Comparison of ENCODE assay signal across 7 mouse cellular contexts in the genomic region with DNA sequence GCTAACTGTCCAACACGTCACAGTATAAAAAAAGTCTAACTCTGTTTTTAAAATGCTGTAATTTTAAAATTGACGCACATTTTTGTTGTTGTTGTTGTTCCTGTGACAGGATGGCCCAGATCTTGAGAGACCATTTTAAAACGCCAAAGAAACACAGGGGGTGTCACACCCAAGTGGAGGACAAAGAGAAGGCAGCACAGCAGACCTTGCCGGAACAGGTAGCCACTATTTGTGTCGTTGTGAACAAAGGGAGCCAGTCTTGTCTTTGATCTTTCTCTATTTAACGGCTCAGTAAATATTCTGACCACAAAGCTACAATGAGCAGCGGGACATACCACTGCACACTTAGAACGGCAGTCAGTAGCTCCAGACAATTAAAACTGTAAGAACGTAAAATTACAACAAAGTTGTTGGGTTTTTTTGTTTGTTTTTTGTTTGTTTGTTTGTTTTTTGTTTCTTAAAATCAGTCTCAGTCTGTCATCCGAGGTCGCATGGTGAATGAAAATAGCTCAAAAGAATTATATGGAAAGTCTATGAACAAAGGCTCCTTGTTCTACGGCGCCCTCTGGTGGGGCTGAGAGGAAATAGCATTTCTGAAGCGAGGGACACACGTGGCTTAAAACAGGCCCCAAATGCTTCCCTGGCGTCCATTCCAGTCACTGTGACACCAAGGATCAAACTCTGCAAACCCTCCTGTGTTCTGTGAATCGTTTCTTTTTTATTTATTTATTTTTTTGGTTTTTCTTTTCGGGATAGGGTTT. TPM values are rescaled to one million over a fixed set of nuclear protein-coding genes. Genes with fewer than 3 reads are reported as not detected.
DNase-seq lines count a peak whose midpoint lies in the region; ATAC-seq and TF ChIP-seq lines count a peak whose summit lies in the region.

No protein-coding gene starts in this region.

- TF ChIP-seq CTCF in kidney, adult 2 months (conservative IDR thresholded peaks at IDR 0.05; ENCODE audit: insufficient read depth, insufficient read length, low read depth, low read length): peak; percentile 87
- TF ChIP-seq CTCF in spleen, adult 2 months (IDR thresholded peaks at IDR 0.05; ENCODE audit: extremely low read depth, insufficient read depth, insufficient read length, insufficient replicate concordance): peak; percentile 65; the same call in 1 of the 2 replicates

- H3K4me3 ChIP-seq in embryonic facial prominence, embryonic 12.5 days: peak overlapping the region; percentile 29
- 0 out of 2 replicates have a peak overlapping the region, but pooled peaks have one; percentile 23 for H3K4me3 ChIP-seq in kidney, adult 2 months (ENCODE audit: insufficient read depth, low read depth, low read length)
- H3K4me3 ChIP-seq in limb, embryonic 12.5 days (replicated peaks): peak overlapping the region; percentile 26
- peak overlapping the region; percentile 40 for H3K4me3 ChIP-seq in midbrain, embryonic 15.5 days
- peak overlapping the region; percentile 38 for H3K4me3 ChIP-seq in spleen, adult 2 months (ENCODE audit: extremely low read depth, insufficient read depth, insufficient read length)

- peak overlapping the region; percentile 48 for H3K4me2 ChIP-seq in embryonic facial prominence, embryonic 12.5 days (replicated peaks)
- H3K4me2 ChIP-seq in limb, embryonic 12.5 days: peak overlapping the region; percentile 58
- H3K4me2 ChIP-seq in midbrain, embryonic 15.5 days: peak overlapping the region; percentile 70

- ATAC-seq in embryonic facial prominence, embryonic 12.5 days (ENCODE audit: insufficient number of reproducible peaks, insufficient read depth, low FRiP score, low TSS enrichment): no peak
- 0 out of 2 replicates have a peak, but pooled peaks have one; percentile 37 for ATAC-seq in limb, embryonic 12.5 days (ENCODE audit: insufficient number of reproducible peaks, insufficient read depth, low FRiP score, low TSS enrichment, low read depth)
- ATAC-seq in midbrain, embryonic 15.5 days (replicated peaks): peak; percentile 12; the same call in 1 of the 2 replicates

- peaks cover 36% of the 10 kb centered on the region for H3K4me1 ChIP-seq in embryonic facial prominence, embryonic 12.5 days
- H3K4me1 ChIP-seq in kidney, adult 2 months (ENCODE audit: control insufficient read depth, insufficient read depth, low read length): peaks cover 4% of the 10 kb centered on the region; the same call in 1 of the 2 replicates
- peaks cover 57% of the 10 kb centered on the region for H3K4me1 ChIP-seq in limb, embryonic 12.5 days (replicated peaks)
- H3K4me1 ChIP-seq in midbrain, embryonic 15.5 days: peaks cover 51% of the 10 kb centered on the region
- H3K4me1 ChIP-seq in spleen, adult 2 months (ENCODE audit: control insufficient read depth, insufficient read depth, insufficient read length): peaks cover 2% of the 10 kb centered on the region; the same call in 1 of the 2 replicates

- peak; percentile 89 for DNase-seq in adrenal gland, postnatal 14 days
- peak; percentile 72 to 83 for DNase-seq in heart, adult 18-20 months
- DNase-seq in kidney, adult 2 months: peak; percentile 79
- peak; percentile 50 to 72 for DNase-seq in spleen, adult 2 months (ENCODE audit: low read depth in 1 of 2, low spot score in 2 of 2)

- WGBS in embryonic facial prominence, embryonic 12.5 days: 3% methylated on average over 18 of the region's 18 CpGs
- 2% methylated on average over 18 of the region's 18 CpGs for WGBS in kidney, adult 2 months
- 3% methylated on average over 18 of the region's 18 CpGs for WGBS in limb, embryonic 12.5 days
- WGBS in midbrain, embryonic 15.5 days: under 1% methylated on average over 18 of the region's 18 CpGs
- 2% methylated on average over 18 of the region's 18 CpGs for WGBS in spleen, adult 2 months

- peak overlapping the region; percentile 93 for H3K27ac ChIP-seq in embryonic facial prominence, embryonic 12.5 days
- no peak overlapping the region for H3K27ac ChIP-seq in kidney, adult 2 months (ENCODE audit: insufficient read depth, low read depth, low read length)
- H3K27ac ChIP-seq in limb, embryonic 12.5 days: peak overlapping the region; percentile 95
- peak overlapping the region; percentile 100 for H3K27ac ChIP-seq in midbrain, embryonic 15.5 days
- H3K27ac ChIP-seq in spleen, adult 2 months (ENCODE audit: insufficient read depth, low read length): no peak overlapping the region; the same call in 1 of the 2 replicates

- H3K9ac ChIP-seq in embryonic facial prominence, embryonic 12.5 days: peak overlapping the region; percentile 37
- peak overlapping the region; percentile 42 for H3K9ac ChIP-seq in limb, embryonic 12.5 days (replicated peaks)
- peak overlapping the region; percentile 64 for H3K9ac ChIP-seq in midbrain, embryonic 15.5 days

- TF ChIP-seq POLR2A in kidney, adult 2 months (IDR thresholded peaks at IDR 0.05; ENCODE audit: low read depth, low read length): no peak
- no peak for TF ChIP-seq POLR2A in spleen, adult 2 months (IDR thresholded peaks at IDR 0.05; ENCODE audit: low read depth, low read length)

- H3K36me3 ChIP-seq in embryonic facial prominence, embryonic 12.5 days: no peaks in the 10 kb centered on the region
- H3K36me3 ChIP-seq in kidney, adult 2 months (ENCODE audit: control insufficient read depth, insufficient read depth, low read length): no peaks in the 10 kb centered on the region
- no peaks in the 10 kb centered on the region for H3K36me3 ChIP-seq in limb, embryonic 12.5 days
- no peaks in the 10 kb centered on the region for H3K36me3 ChIP-seq in midbrain, embryonic 15.5 days (replicated peaks)
- no peaks in the 10 kb centered on the region for H3K36me3 ChIP-seq in spleen, adult 2 months (ENCODE audit: control insufficient read depth, insufficient read depth, low read length)

- no peaks in the 10 kb centered on the region for H3K9me3 ChIP-seq in embryonic facial prominence, embryonic 12.5 days
- H3K9me3 ChIP-seq in limb, embryonic 12.5 days: no peaks in the 10 kb centered on the region
- no peaks in the 10 kb centered on the region for H3K9me3 ChIP-seq in midbrain, embryonic 15.5 days

- no peaks in the 10 kb centered on the region for H3K27me3 ChIP-seq in embryonic facial prominence, embryonic 12.5 days
- H3K27me3 ChIP-seq in kidney, adult 2 months (replicated peaks; ENCODE audit: control insufficient read depth, insufficient read depth, low read length): no peaks in the 10 kb centered on the region
- no peaks in the 10 kb centered on the region for H3K27me3 ChIP-seq in limb, embryonic 12.5 days
- no peaks in the 10 kb centered on the region for H3K27me3 ChIP-seq in midbrain, embryonic 15.5 days (replicated peaks)
- H3K27me3 ChIP-seq in spleen, adult 2 months (ENCODE audit: control insufficient read depth, insufficient read depth, low read length): no peaks in the 10 kb centered on the region

RNA-seq across cellular contexts. Expression of a gene that starts 16.7 kb away (rescaled TPM):
- total RNA-seq in adrenal gland, postnatal 14 days (2021): not detected in 2 replicates
- 0.93 and 1.2 TPM in 2 replicates for polyA plus RNA-seq in embryonic facial prominence, embryonic 12.5 days (2016; fragmentation: Nextera tagmentation; extraction: Ambion mirVana)
- under 1 TPM; 0.59 to 0.65 TPM for total RNA-seq in heart, adult 18-20 months (2021)
- polyA plus RNA-seq in kidney, adult 2 months (2012; rRNA removed): 0.06 TPM in 1 of 2 replicates, not detected in the other
- 1.4 and 1.6 TPM in 2 replicates for polyA plus RNA-seq in limb, embryonic 12.5 days (2016; fragmentation: Nextera tagmentation; extraction: Ambion mirVana)
- 0.64 and 0.97 TPM in 2 replicates for polyA plus RNA-seq in midbrain, embryonic 15.5 days (2015; fragmentation: Nextera tagmentation; extraction: Ambion mirVana)
- polyA plus RNA-seq in spleen, adult 2 months (2012; rRNA removed): not detected in 2 replicates

RNA-seq across cellular contexts. Expression of a gene that starts 35.2 kb away (rescaled TPM):
- 0.33 and 0.41 TPM in 2 replicates for total RNA-seq in adrenal gland, postnatal 14 days (2021)
- polyA plus RNA-seq in embryonic facial prominence, embryonic 12.5 days (2016; fragmentation: Nextera tagmentation; extraction: Ambion mirVana): 0.58 and 1.1 TPM in 2 replicates
- under 1 TPM; 0.25 to 0.26 TPM for total RNA-seq in heart, adult 18-20 months (2021)
- polyA plus RNA-seq in kidney, adult 2 months (2012; rRNA removed): 0.05 and 0.14 TPM in 2 replicates
- polyA plus RNA-seq in limb, embryonic 12.5 days (2016; fragmentation: Nextera tagmentation; extraction: Ambion mirVana): 0.54 and 0.60 TPM in 2 replicates
- 19.1 and 19.9 TPM in 2 replicates for polyA plus RNA-seq in midbrain, embryonic 15.5 days (2015; fragmentation: Nextera tagmentation; extraction: Ambion mirVana)
- 0.28 and 0.42 TPM in 2 replicates for polyA plus RNA-seq in spleen, adult 2 months (2012; rRNA removed)

Comparison
In these comparisons a context has a peak if more than half of its experiments do, and no peak if none do; other contexts are left out.
1. H3K27ac ChIP-seq: peak in embryonic facial prominence, embryonic 12.5 days (single experiment), limb, embryonic 12.5 days (single experiment) and midbrain, embryonic 15.5 days (single experiment); none in kidney, adult 2 months (single experiment) and spleen, adult 2 months (single experiment).
2. Peak in every context shown above with its lines, with median percentiles within 50 percentile points of each other: DNase-seq, H3K4me2 ChIP-seq, H3K4me3 ChIP-seq and H3K9ac ChIP-seq.